Comparison of ENCODE assay signal across 8 mouse cellular contexts in genomic region chr9:77750133-77751060, GRCm38 (mm10). TPM values are rescaled to one million over a fixed set of nuclear protein-coding genes. Genes with fewer than 3 reads are reported as not detected.
DNase-seq lines count a peak whose midpoint lies in the region; ATAC-seq lines count a peak whose summit lies in the region.

No protein-coding gene starts in this region.

- peak overlapping the region; percentile 78 for H3K4me2 ChIP-seq in hindbrain, embryonic 13.5 days

- peak overlapping the region; percentile 90 for H3K27ac ChIP-seq in hindbrain, embryonic 13.5 days

- WGBS in hindbrain, embryonic 13.5 days = under 1% methylated on average over 79 of the region's 79 CpGs

- H3K4me1 ChIP-seq in hindbrain, embryonic 13.5 days (replicated peaks) = peaks cover 18% of the 10 kb centered on the region

- no peaks in the 10 kb centered on the region for H3K36me3 ChIP-seq in hindbrain, embryonic 13.5 days

- no peaks in the 10 kb centered on the region for H3K9me3 ChIP-seq in hindbrain, embryonic 13.5 days

- ATAC-seq in hindbrain, embryonic 13.5 days (ENCODE audit: low FRiP score) = peak; percentile 91

- H3K27me3 ChIP-seq in hindbrain, embryonic 13.5 days = 0 out of 2 replicates have a peak, but pooled peaks cover 3% of the 10 kb centered on the region

- peak; percentile 87 for DNase-seq in R1 (ENCODE audit: low read depth, low spot score)
- peak; percentile 97 for DNase-seq in cerebellum, postnatal 14 days
- peak; percentile 92 to 94 for DNase-seq in frontal cortex, postnatal 14 days (ENCODE audit: low spot score in 2 of 2)
- DNase-seq in layer of hippocampus, postnatal 36 days = peak; percentile 96
- DNase-seq in lung, postnatal 25 days (ENCODE audit: low spot score) = peak; percentile 95
- DNase-seq in retina, adult 2 months (ENCODE audit: low read depth, low spot score) = peak; percentile 73
- peak; percentile 89 for DNase-seq in thymus, postnatal 25 days

- peak overlapping the region; percentile 64 for H3K4me3 ChIP-seq in hindbrain, embryonic 13.5 days

- H3K9ac ChIP-seq in hindbrain, embryonic 13.5 days = peak overlapping the region; percentile 76

RNA-seq across cellular contexts. Expression of gene Gclc, which starts 3.9 kb away (rescaled TPM):
- polyA plus RNA-seq in hindbrain, embryonic 13.5 days (2015; fragmentation: Nextera tagmentation; extraction: Ambion mirVana) = 15.9 and 16.4 TPM in 2 replicates
- 10 to 100 TPM; 44.9 TPM for total RNA-seq in layer of hippocampus, postnatal 36 days (2021)

Comparison
In these comparisons a context has a peak if more than half of its experiments do, and no peak if none do; other contexts are left out.
1. Peak in every context shown above with its lines: DNase-seq, ATAC-seq, H3K4me3 ChIP-seq and H3K27ac ChIP-seq.